Mouse (Mus musculus) embryonic facial prominence, embryonic 13.5 days (tissue): ENCODE results near the gene Slfn2. TPM values are rescaled to one million over a fixed set of nuclear protein-coding genes. Genes with fewer than 3 reads are reported as not detected.

Source experiments
- ATAC-seq: fragments of 200-750 bp; cut with Nextera tagmentation; 2 replicates; pipeline ENCODE4 v1.8.0; 2017; ENCODE audit warnings: low read depth; ENCODE audit not compliant: insufficient number of reproducible peaks, insufficient read depth, low FRiP score, low TSS enrichment
- H3K27ac ChIP-seq: fragments of 300-500 bp; sonication (generic); 2 replicates; pipeline ENCODE4 v1.5.1; 2015; ENCODE audit warnings: moderate library complexity, mild to moderate bottlenecking, inconsistent platforms
- H3K27me3 ChIP-seq: fragments of 300-500 bp; sonication (generic); 2 replicates; pipeline ENCODE4 v1.6.1; 2015; ENCODE audit warnings: mild to moderate bottlenecking, inconsistent platforms
- H3K36me3 ChIP-seq: fragments of 300-500 bp; sonication (generic); 2 replicates; pipeline ENCODE4 v1.6.1; 2015; ENCODE audit warnings: mild to moderate bottlenecking, inconsistent platforms
- H3K4me1 ChIP-seq: fragments of 300-500 bp; sonication (generic); 2 replicates; pipeline ENCODE4 v1.6.1; 2015; ENCODE audit warnings: inconsistent platforms
- H3K4me2 ChIP-seq: fragments of 300-500 bp; sonication (generic); 2 replicates; pipeline ENCODE4 v1.6.1; 2015; ENCODE audit warnings: moderate library complexity, mild to moderate bottlenecking, inconsistent platforms
- H3K4me3 ChIP-seq: fragments of 300-500 bp; sonication (generic); 2 replicates; pipeline ENCODE4 v1.5.1; 2015; ENCODE audit warnings: mild to moderate bottlenecking, inconsistent platforms
- H3K9ac ChIP-seq: fragments of 300-500 bp; sonication (generic); 2 replicates; pipeline ENCODE4 v1.6.1; 2015; ENCODE audit warnings: mild to moderate bottlenecking, inconsistent platforms
- H3K9me3 ChIP-seq: fragments of 300-500 bp; sonication (generic); 2 replicates; pipeline ENCODE4 v1.6.1; 2016; ENCODE audit warnings: inconsistent platforms
- WGBS: fragments of 180-500 bp; shearing (Covaris S2); methylation state at CpG from one replicate; pipeline ENCODE4 v1.1.7; 2015; ENCODE audit warnings: mixed read lengths; 5-methylcytosine and 5-hydroxymethylcytosine counted together
- microRNA-seq: library from miRNA; unstranded; fragments of <30 nt; microRNA quantifications from one replicate; pipeline ENCODE4, GENCODE M21; 2016
- polyA plus RNA-seq: library from polyadenylated mRNA; unstranded; fragments of >200 nt; fragmentation: Nextera tagmentation; extraction: Ambion mirVana; gene quantifications from 2 replicates; pipeline ENCODE4 v1.2.1, GENCODE M21; 2015

Slfn2 gene
- polyA plus RNA-seq, 1 experiment from 2014 or later: 3.3 TPM

GRCm38 (mm10) chr11:83078423-83079140 lies 13.7 kb downstream of the Slfn2 start:
- Histone ChIP-seq H3K9ac (no peak overlapping the region), H3K4me3 (no peak overlapping the region), H3K4me1 (no peaks in the 10 kb centered on the region), H3K27me3 (no peaks in the 10 kb centered on the region), H3K36me3 (no peaks in the 10 kb centered on the region), H3K4me2 (no peak overlapping the region), H3K9me3 (0 out of 2 replicates have a peak, but pooled peaks cover 3% of the 10 kb centered on the region), H3K27ac (no peak overlapping the region)
- WGBS: 79% methylated on average over 5 of the region's 5 CpGs
- no peak for ATAC-seq

GRCm38 (mm10) chr11:83079487-83080199 lies 14.7 kb downstream of the Slfn2 start:
- H3K9ac ChIP-seq: no peak overlapping the region
- H3K36me3 ChIP-seq: no peaks in the 10 kb centered on the region
- 0 out of 2 replicates have a peak, but pooled peaks cover 3% of the 10 kb centered on the region for H3K9me3 ChIP-seq
- H3K27ac ChIP-seq: no peak overlapping the region
- no peak overlapping the region for H3K4me3 ChIP-seq
- H3K4me2 ChIP-seq: no peak overlapping the region
- ATAC-seq: no peak
- no peaks in the 10 kb centered on the region for H3K27me3 ChIP-seq
- WGBS: 84% methylated on average over 9 of the region's 9 CpGs
- H3K4me1 ChIP-seq: no peaks in the 10 kb centered on the region

- H3K27me3 ChIP-seq: no peaks in the 10 kb centered on the region
- no peaks in the 10 kb centered on the region for H3K36me3 ChIP-seq
- no peak for ATAC-seq
Observed at GRCm38 (mm10) chr11:83082741-83083473, 18.0 kb downstream of the Slfn2 start.

GRCm38 (mm10) chr11:83084161-83084560 lies 19.2 kb downstream of the Slfn2 start:
- WGBS: 83% methylated on average over 2 of the region's 2 CpGs
- ATAC-seq: no peak
- no peak overlapping the region for H3K4me2 ChIP-seq

More at GRCm38 (mm10) chr11:83082741-83083473, 18.0 kb downstream of the Slfn2 start:
- 67% methylated on average over 7 of the region's 7 CpGs for WGBS
- Histone ChIP-seq H3K4me3 (no peak overlapping the region), H3K9ac (no peak overlapping the region), H3K27ac (no peak overlapping the region), H3K9me3 (0 out of 2 replicates have a peak, but pooled peaks cover 3% of the 10 kb centered on the region), H3K4me1 (no peaks in the 10 kb centered on the region), H3K4me2 (no peak overlapping the region)

GRCm38 (mm10) chr11:83084761-83085160 lies 19.8 kb downstream of the Slfn2 start:
- ATAC-seq: no peak
- H3K27me3 ChIP-seq: no peaks in the 10 kb centered on the region
- H3K27ac ChIP-seq: no peak overlapping the region
- no peak overlapping the region for H3K4me2 ChIP-seq
- no peaks in the 10 kb centered on the region for H3K4me1 ChIP-seq
- no peaks in the 10 kb centered on the region for H3K36me3 ChIP-seq
- no peak overlapping the region for H3K4me3 ChIP-seq
- 0 out of 2 replicates have a peak, but pooled peaks cover 3% of the 10 kb centered on the region for H3K9me3 ChIP-seq
- 85% methylated on average over 10 of the region's 10 CpGs for WGBS
- no peak overlapping the region for H3K9ac ChIP-seq

More at GRCm38 (mm10) chr11:83084161-83084560, 19.2 kb downstream of the Slfn2 start:
- H3K9me3 ChIP-seq: 0 out of 2 replicates have a peak, but pooled peaks cover 3% of the 10 kb centered on the region
- H3K4me1 ChIP-seq: no peaks in the 10 kb centered on the region
- H3K9ac ChIP-seq: no peak overlapping the region
- H3K36me3 ChIP-seq: no peaks in the 10 kb centered on the region
- H3K27me3 ChIP-seq: no peaks in the 10 kb centered on the region
- H3K4me3 ChIP-seq: no peak overlapping the region
- H3K27ac ChIP-seq: no peak overlapping the region

- no peak overlapping the region for H3K4me3 ChIP-seq
Observed at GRCm38 (mm10) chr11:83115138-83115537, 50.2 kb downstream of the Slfn2 start.

GRCm38 (mm10) chr11:83116597-83117227 lies 51.8 kb downstream of the Slfn2 start, which contains the start of gene Slfn1:
Slfn1 (plus strand) TSS chr11:83116849.
- no peaks in the 10 kb centered on the region for H3K4me1 ChIP-seq
- no peak for ATAC-seq
- no peaks in the 10 kb centered on the region for H3K9me3 ChIP-seq
- WGBS: 86% methylated on average over 13 of the region's 13 CpGs
- H3K9ac ChIP-seq: no peak within 1 kb of the TSS
- no peak within 1 kb of the TSS for H3K4me2 ChIP-seq
- H3K27ac ChIP-seq: no peak within 1 kb of the TSS
- no peaks in the 10 kb centered on the region for H3K36me3 ChIP-seq
- H3K4me3 ChIP-seq: no peak within 1 kb of the TSS
- no peaks in the 10 kb centered on the region; the same call in 1 of the 2 replicates for H3K27me3 ChIP-seq

More at GRCm38 (mm10) chr11:83115138-83115537, 50.2 kb downstream of the Slfn2 start:
- H3K36me3 ChIP-seq: no peaks in the 10 kb centered on the region
- no peak overlapping the region for H3K27ac ChIP-seq
- 44% methylated on average over 2 of the region's 2 CpGs for WGBS
- ATAC-seq: no peak
- H3K27me3 ChIP-seq: no peaks in the 10 kb centered on the region; the same call in 1 of the 2 replicates
- H3K4me2 ChIP-seq: no peak overlapping the region
- H3K9ac ChIP-seq: no peak overlapping the region
- H3K4me1 ChIP-seq: no peaks in the 10 kb centered on the region
- peaks cover 3% of the 10 kb centered on the region; the same call in 1 of the 2 replicates for H3K9me3 ChIP-seq

- H3K9ac ChIP-seq: no peak overlapping the region
- H3K4me3 ChIP-seq: no peak overlapping the region
- ATAC-seq: no peak
- H3K4me2 ChIP-seq: no peak overlapping the region
- H3K27me3 ChIP-seq: no peaks in the 10 kb centered on the region; the same call in 1 of the 2 replicates
- H3K27ac ChIP-seq: no peak overlapping the region
- H3K9me3 ChIP-seq: no peaks in the 10 kb centered on the region
- no peaks in the 10 kb centered on the region for H3K4me1 ChIP-seq
- 40% methylated on average over 3 of the region's 3 CpGs for WGBS
- H3K36me3 ChIP-seq: no peaks in the 10 kb centered on the region
Observed at GRCm38 (mm10) chr11:83118056-83118455, 53.1 kb downstream of the Slfn2 start.

Small RNA genes within 50 kb of the gene (microRNA-seq; reads per million reads assigned to microRNA genes)
- gene Gm27598: not detected

Other genes with a start within 250 kb of the Slfn2 start
- gene Rffl, start 193.9 kb upstream of the Slfn2 start, polyA plus RNA-seq: 10.2 and 11.5 TPM in 2 replicates
- gene Rad51d, start 174.5 kb upstream of the Slfn2 start, polyA plus RNA-seq: 11.7 and 12.9 TPM in 2 replicates
- gene Fndc8, start 173.0 kb upstream of the Slfn2 start, polyA plus RNA-seq: 0.15 and 0.32 TPM in 2 replicates
- 33.6 and 36.1 TPM in 2 replicates for gene Nle1, start 156.7 kb upstream of the Slfn2 start, polyA plus RNA-seq
- 5.7 and 8.6 TPM in 2 replicates for gene Unc45b, start 154.6 kb upstream of the Slfn2 start, polyA plus RNA-seq
- 0.94 and 1.8 TPM in 2 replicates for gene Slfn5, start 113.8 kb upstream of the Slfn2 start, polyA plus RNA-seq
- 17.4 TPM in 2 replicates for gene Slfn9, start 73.3 kb upstream of the Slfn2 start, polyA plus RNA-seq
- 0.62 and 0.74 TPM in 2 replicates for gene Slfn8, start 44.3 kb upstream of the Slfn2 start, polyA plus RNA-seq
- gene Slfn1, start 51.7 kb downstream of the Slfn2 start, polyA plus RNA-seq: 0.14 TPM in 1 of 2 replicates, not detected in the other
- gene Slfn4, start 110.1 kb downstream of the Slfn2 start, polyA plus RNA-seq: 0.15 and 0.22 TPM in 2 replicates
- 1.3 and 2.1 TPM in 2 replicates for gene Slfn3, start 126.2 kb downstream of the Slfn2 start, polyA plus RNA-seq
- 0.21 and 0.51 TPM in 2 replicates for gene Slfn14, start 221.6 kb downstream of the Slfn2 start, polyA plus RNA-seq
- 56.8 and 57.6 TPM in 2 replicates for gene Ap2b1, start 233.9 kb downstream of the Slfn2 start, polyA plus RNA-seq
- gene Pex12, start 237.5 kb downstream of the Slfn2 start, polyA plus RNA-seq: 14.9 and 15.4 TPM in 2 replicates